8 mouse cellular contexts compared by ENCODE assay signal in the genomic region with DNA sequence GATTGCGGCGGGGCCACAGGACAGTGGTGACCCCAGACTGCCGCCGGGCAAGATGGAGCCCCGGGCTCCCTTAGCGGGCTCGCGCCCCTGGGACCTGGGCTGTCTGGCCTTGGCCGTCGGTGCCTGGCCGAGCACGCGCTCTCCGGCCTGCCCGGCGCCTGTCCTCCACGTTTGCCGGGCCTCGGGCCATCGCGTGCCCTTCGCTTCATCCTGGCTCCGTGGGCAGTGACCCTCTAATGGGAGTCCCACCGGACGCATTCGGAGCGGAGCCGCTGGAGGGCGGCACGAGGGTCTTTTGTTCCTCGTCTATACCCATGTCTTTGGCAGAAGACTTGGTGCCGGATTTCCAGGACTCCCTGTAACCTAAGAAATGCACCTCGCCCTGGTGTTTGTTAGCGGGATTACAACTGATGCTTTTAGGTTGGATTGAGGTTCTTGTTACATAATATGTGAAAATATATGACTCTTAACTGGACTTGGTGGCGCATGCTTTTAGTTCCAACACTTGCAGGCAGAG. TPM values are rescaled to one million over a fixed set of nuclear protein-coding genes. Genes with fewer than 3 reads are reported as not detected.
DNase-seq lines count a peak whose midpoint lies in the region; ATAC-seq and TF ChIP-seq lines count a peak whose summit lies in the region.

No protein-coding gene starts in this region.

- peak overlapping the region; percentile 57 for H3K4me2 ChIP-seq in hindbrain, postnatal 0 days (ENCODE audit: low read depth, low read length)

- H3K9me3 ChIP-seq in hindbrain, postnatal 0 days (ENCODE audit: low read length), result no peaks in the 10 kb centered on the region

- H3K27me3 ChIP-seq in hindbrain, postnatal 0 days (ENCODE audit: insufficient read depth, low read length), result no peaks in the 10 kb centered on the region

- 1% methylated on average over 34 of the region's 35 CpGs for WGBS in hindbrain, postnatal 0 days

- H3K4me3 ChIP-seq in hindbrain, postnatal 0 days (ENCODE audit: low read length), result peak overlapping the region; percentile 49
- peak overlapping the region; percentile 59 for H3K4me3 ChIP-seq in left cerebral cortex, adult 2 months

- DNase-seq in WW6 (ENCODE audit: low read depth, low spot score), result peak; percentile 70
- DNase-seq in cerebellum, postnatal 4 days (ENCODE audit: low spot score in 2 of 2), result peak; percentile 44 to 75
- peak; percentile 80 for DNase-seq in gastrocnemius, adult 18-20 months (ENCODE audit: low spot score)
- DNase-seq in hindbrain, postnatal 0 days (ENCODE audit: low spot score), result peak; percentile 91
- DNase-seq in left cerebral cortex, adult 2 months (ENCODE audit: extremely low spot score in 1 of 2, low spot score in 2 of 2), result peak; percentile 58 to 73
- peak; percentile 85 to 90 for DNase-seq in right cerebral cortex, postnatal 10 days (ENCODE audit: low spot score in 2 of 2)
- peak; percentile 57 for DNase-seq in urinary bladder, postnatal 25 days (ENCODE audit: low spot score)

- peak overlapping the region; percentile 61 for H3K9ac ChIP-seq in hindbrain, postnatal 0 days (replicated peaks; ENCODE audit: low read length)

- intact Hi-C loops in left cerebral cortex, adult 2 months (cut with DNase I), result no loop called here

- ATAC-seq in hindbrain, postnatal 0 days, result peak; percentile 44
- ATAC-seq in megakaryocyte, adult 5-6 weeks (ENCODE audit: poor library complexity, severe bottlenecking), result peak; percentile 35

- no peaks in the 10 kb centered on the region for H3K36me3 ChIP-seq in hindbrain, postnatal 0 days (ENCODE audit: insufficient read depth, low read length)

- peak overlapping the region; percentile 96 for H3K27ac ChIP-seq in hindbrain, postnatal 0 days
- H3K27ac ChIP-seq in left cerebral cortex, adult 2 months, result peak overlapping the region; percentile 79

- H3K4me1 ChIP-seq in hindbrain, postnatal 0 days (ENCODE audit: insufficient read depth, low read length), result no peaks in the 10 kb centered on the region

- peak; percentile 77 for TF ChIP-seq CTCF in hindbrain, postnatal 0 days (IDR thresholded peaks at IDR 0.05; ENCODE audit: low read depth)
- TF ChIP-seq CTCF in left cerebral cortex, adult 2 months (IDR thresholded peaks at IDR 0.05), result peak; percentile 68

RNA-seq across cellular contexts. Expression of a gene that starts 1.1 kb away (rescaled TPM):
- 10 to 100 TPM; 17.8 to 18.8 TPM for total RNA-seq in gastrocnemius, adult 18-20 months (2021)
- total RNA-seq in hindbrain, postnatal 0 days (2014; rRNA removed), result 12.1 and 12.4 TPM in 2 replicates
- polyA plus RNA-seq in hindbrain, postnatal 0 days (2015; fragmentation: Nextera tagmentation; extraction: Ambion mirVana), result 25.3 and 25.9 TPM in 2 replicates
- 10 to 100 TPM; 29.3 to 30.4 TPM for total RNA-seq in left cerebral cortex, adult 2 months (2021)
- total RNA-seq in megakaryocyte, adult 5-6 weeks (2015), result 24.2 and 28.6 TPM in 2 replicates
- 17.2 and 19.2 TPM in 2 replicates for total RNA-seq in megakaryocyte, adult 5-6 weeks (2017)

RNA-seq across cellular contexts. Expression of a gene that starts 34.5 kb away (rescaled TPM):
- total RNA-seq in gastrocnemius, adult 18-20 months (2021), result 10 to 100 TPM in 1 of 2 experiments, 1 to 10 TPM in 1; 8.9 to 11.2 TPM
- total RNA-seq in hindbrain, postnatal 0 days (2014; rRNA removed), result 42.0 and 45.1 TPM in 2 replicates
- 32.8 and 34.5 TPM in 2 replicates for polyA plus RNA-seq in hindbrain, postnatal 0 days (2015; fragmentation: Nextera tagmentation; extraction: Ambion mirVana)
- total RNA-seq in left cerebral cortex, adult 2 months (2021), result 10 to 100 TPM; 54.8 to 60.5 TPM
- 37.7 and 39.6 TPM in 2 replicates for total RNA-seq in megakaryocyte, adult 5-6 weeks (2015)
- total RNA-seq in megakaryocyte, adult 5-6 weeks (2017), result 73.0 and 82.4 TPM in 2 replicates

Comparison
In these comparisons a context has a peak if more than half of its experiments do, and no peak if none do; other contexts are left out.
1. Peak in every context shown above with its lines: DNase-seq, ATAC-seq, H3K4me3 ChIP-seq and H3K27ac ChIP-seq.